Mouse (Mus musculus) liver, embryonic 12.5 days (tissue): Measurements from ENCODE around the gene Galnt10. TPM values are rescaled to one million over a fixed set of nuclear protein-coding genes. Genes with fewer than 3 reads are reported as not detected.

Source experiments
- ATAC-seq: fragments of 200-750 bp; cut with Nextera tagmentation; 2 replicates; pipeline ENCODE4 v1.8.0; 2017; ENCODE audit warnings: moderate number of reproducible peaks, mild to moderate bottlenecking, moderate library complexity
- H3K27ac ChIP-seq: fragments of 300-500 bp; sonication (generic); 2 replicates; pipeline ENCODE4 v1.5.1; 2016; ENCODE audit warnings: mild to moderate bottlenecking
- H3K27me3 ChIP-seq: fragments of 300-500 bp; sonication (generic); replicated peaks from 2 replicates; pipeline ENCODE4 v1.6.1; 2016; ENCODE audit warnings: mild to moderate bottlenecking, moderate library complexity
- H3K36me3 ChIP-seq: fragments of 300-500 bp; sonication (generic); 2 replicates; pipeline ENCODE4 v1.6.1; 2016; ENCODE audit warnings: mild to moderate bottlenecking, moderate library complexity
- H3K4me1 ChIP-seq: fragments of 300-500 bp; sonication (generic); 2 replicates; pipeline ENCODE4 v1.6.1; 2016
- H3K4me2 ChIP-seq: fragments of 300-500 bp; sonication (generic); 2 replicates; pipeline ENCODE4 v1.6.1; 2016; ENCODE audit warnings: mild to moderate bottlenecking, moderate library complexity
- H3K4me3 ChIP-seq: fragments of 300-500 bp; sonication (generic); 2 replicates; pipeline ENCODE4 v1.5.1; 2016; ENCODE audit warnings: mild to moderate bottlenecking, moderate library complexity
- H3K9ac ChIP-seq: fragments of 300-500 bp; sonication (generic); 2 replicates; pipeline ENCODE4 v1.6.1; 2016; ENCODE audit warnings: mild to moderate bottlenecking, moderate library complexity
- H3K9me3 ChIP-seq: fragments of 300-500 bp; sonication (generic); replicated peaks from 2 replicates; pipeline ENCODE4 v1.6.1; 2016; ENCODE audit warnings: mild to moderate bottlenecking, moderate library complexity
- WGBS: fragments of 180-500 bp; shearing (Covaris S2); methylation state at CpG from one replicate; pipeline ENCODE4 v1.1.7; 2016; ENCODE audit not compliant: insufficient replicate concordance; 5-methylcytosine and 5-hydroxymethylcytosine counted together
- polyA plus RNA-seq: library from polyadenylated mRNA; unstranded; fragments of >200 nt; fragmentation: Nextera tagmentation; extraction: Ambion mirVana; gene quantifications from 2 replicates; pipeline ENCODE4 v1.2.1, GENCODE M21; 2016

The Galnt10 gene
- polyA plus RNA-seq, 1 experiment from 2014 or later = 34.2 TPM

DNA sequence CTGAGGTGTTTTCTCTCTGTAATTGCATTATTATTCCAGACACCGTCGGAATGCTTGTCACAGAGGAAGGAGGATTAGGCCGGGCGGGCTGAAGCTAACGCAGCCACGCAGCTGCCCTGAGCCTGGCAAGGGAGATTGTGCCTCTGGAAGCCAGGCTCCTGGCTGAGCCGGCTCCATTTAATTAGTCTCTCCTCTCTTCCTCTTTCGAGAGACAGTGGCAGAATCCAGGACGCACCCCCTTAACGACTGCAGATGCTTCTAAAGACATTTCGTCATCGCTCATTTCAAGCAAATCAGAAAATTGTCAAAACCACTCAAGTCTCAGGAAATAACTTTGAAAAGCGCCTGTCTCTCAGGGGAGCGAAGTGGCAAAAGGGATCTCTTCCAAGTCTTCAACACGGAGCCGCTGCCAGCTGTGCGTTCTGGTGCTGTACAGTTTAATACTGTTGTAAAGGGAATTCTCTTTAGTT lies 51.0 kb downstream of the Galnt10 start:
- WGBS = 72% methylated on average over 17 of the region's 17 CpGs
- peaks cover 33% of the 10 kb centered on the region for H3K4me1 ChIP-seq
- no peak overlapping the region for H3K4me2 ChIP-seq

DNA sequence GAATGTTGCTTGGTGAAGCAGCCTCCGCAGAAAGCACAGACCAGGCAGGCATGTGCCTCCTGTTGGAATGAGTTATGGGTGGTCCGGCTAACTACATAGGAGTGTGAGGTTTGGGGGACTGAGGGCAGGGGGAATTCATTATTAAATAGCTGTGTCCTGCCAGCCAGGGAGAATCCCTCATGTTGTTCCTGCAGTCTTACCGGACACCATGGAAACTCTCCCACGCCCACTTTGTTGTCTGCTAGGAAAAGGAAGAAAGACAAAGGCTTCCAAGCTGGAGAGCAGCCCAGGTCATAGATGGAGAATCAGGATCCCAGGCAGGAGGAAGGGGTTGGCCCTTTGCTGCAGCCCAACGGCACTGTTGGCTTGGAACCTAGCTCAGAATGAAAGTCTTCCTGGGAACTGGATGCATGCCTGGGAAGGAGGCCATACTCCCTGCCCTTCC lies 51.6 kb downstream of the Galnt10 start:
- WGBS = 88% methylated on average over 5 of the region's 5 CpGs
- no peaks in the 10 kb centered on the region for H3K9me3 ChIP-seq
- no peaks in the 10 kb centered on the region for H3K27me3 ChIP-seq
- peaks cover 30% of the 10 kb centered on the region for H3K4me1 ChIP-seq
- ATAC-seq = no peak
- no peak overlapping the region for H3K9ac ChIP-seq
- no peak overlapping the region for H3K27ac ChIP-seq
- H3K36me3 ChIP-seq = peaks cover 22% of the 10 kb centered on the region; the same call in 1 of the 2 replicates
- H3K4me3 ChIP-seq = no peak overlapping the region
- H3K4me2 ChIP-seq = no peak overlapping the region

More for the DNA sequence above, 51.0 kb downstream of the Galnt10 start:
- no peak overlapping the region for H3K9ac ChIP-seq
- no peaks in the 10 kb centered on the region for H3K9me3 ChIP-seq
- no peak for ATAC-seq
- H3K36me3 ChIP-seq = peaks cover 22% of the 10 kb centered on the region; the same call in 1 of the 2 replicates
- no peak overlapping the region for H3K27ac ChIP-seq
- H3K27me3 ChIP-seq = no peaks in the 10 kb centered on the region
- no peak overlapping the region for H3K4me3 ChIP-seq

DNA sequence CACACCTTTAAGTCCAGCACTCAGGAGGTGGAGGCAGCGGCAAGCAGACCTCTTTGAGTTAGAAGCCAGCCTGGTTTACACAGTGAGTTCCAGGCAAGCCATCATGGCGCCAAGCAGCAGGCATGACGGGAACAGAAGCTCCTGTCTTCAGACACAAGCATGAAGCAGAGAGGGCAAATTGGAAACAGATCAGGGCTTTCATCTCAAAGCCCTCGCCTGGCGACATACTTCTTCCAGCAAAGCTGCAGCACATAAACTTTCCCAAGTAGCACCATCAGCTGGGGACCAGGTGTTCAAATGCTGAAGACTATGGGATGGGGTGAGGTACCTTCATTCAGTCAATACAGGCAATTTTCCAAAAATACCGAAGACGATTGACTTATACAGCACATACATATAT lies 54.9 kb downstream of the Galnt10 start:
- H3K36me3 ChIP-seq = peaks cover 23% of the 10 kb centered on the region
- H3K4me2 ChIP-seq = no peak overlapping the region
- H3K9me3 ChIP-seq = 0 out of 2 replicates have a peak, but pooled peaks cover 4% of the 10 kb centered on the region
- no peak overlapping the region for H3K4me3 ChIP-seq
- peaks cover 18% of the 10 kb centered on the region for H3K4me1 ChIP-seq
- ATAC-seq = no peak
- H3K27me3 ChIP-seq = no peaks in the 10 kb centered on the region
- no peak overlapping the region for H3K27ac ChIP-seq
- 88% methylated on average over 7 of the region's 7 CpGs for WGBS
- no peak overlapping the region for H3K9ac ChIP-seq

DNA sequence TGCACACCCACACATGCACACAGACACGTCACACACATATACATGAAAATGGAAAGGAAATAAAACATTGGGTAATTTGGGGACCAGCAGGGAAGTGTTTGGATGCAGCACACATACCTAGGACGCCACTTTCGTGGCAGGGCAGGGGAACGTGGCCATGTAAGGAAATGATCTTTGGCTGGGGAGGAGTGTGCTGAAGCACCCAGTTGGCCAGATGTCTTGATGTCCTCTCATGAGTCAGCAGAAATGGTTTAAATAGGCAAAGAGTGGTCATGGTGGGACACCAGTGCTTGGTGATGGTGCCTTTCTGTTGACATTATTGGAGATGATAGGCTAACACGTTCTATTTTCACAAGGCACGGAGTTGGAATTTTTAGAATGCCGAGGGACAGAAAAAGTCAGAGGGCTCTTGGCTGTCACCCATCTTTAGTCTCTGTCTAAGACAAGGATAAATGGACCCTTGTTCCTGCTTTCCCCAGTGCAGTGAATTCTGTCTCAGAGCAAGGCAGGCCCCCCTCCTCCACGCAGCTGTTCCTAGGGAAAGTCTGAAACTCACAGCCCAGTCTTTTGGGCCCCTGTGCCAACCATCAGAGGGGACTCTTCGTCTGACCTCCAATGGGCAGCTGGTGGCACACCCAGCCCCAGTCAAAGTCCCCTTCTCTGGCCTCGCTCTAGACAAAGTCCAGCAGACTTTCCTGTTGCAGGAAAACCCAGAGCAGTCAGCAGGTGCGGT lies 56.1 kb downstream of the Galnt10 start:
- no peak overlapping the region for H3K27ac ChIP-seq
- no peak overlapping the region for H3K4me3 ChIP-seq
- 0 out of 2 replicates have a peak, but pooled peaks cover 7% of the 10 kb centered on the region for H3K9me3 ChIP-seq
- peaks cover 31% of the 10 kb centered on the region for H3K36me3 ChIP-seq
- no peak overlapping the region for H3K4me2 ChIP-seq
- WGBS = 82% methylated on average over 11 of the region's 11 CpGs
- H3K4me1 ChIP-seq = peaks cover 14% of the 10 kb centered on the region
- ATAC-seq = no peak
- no peak overlapping the region for H3K9ac ChIP-seq
- H3K27me3 ChIP-seq = no peaks in the 10 kb centered on the region

DNA sequence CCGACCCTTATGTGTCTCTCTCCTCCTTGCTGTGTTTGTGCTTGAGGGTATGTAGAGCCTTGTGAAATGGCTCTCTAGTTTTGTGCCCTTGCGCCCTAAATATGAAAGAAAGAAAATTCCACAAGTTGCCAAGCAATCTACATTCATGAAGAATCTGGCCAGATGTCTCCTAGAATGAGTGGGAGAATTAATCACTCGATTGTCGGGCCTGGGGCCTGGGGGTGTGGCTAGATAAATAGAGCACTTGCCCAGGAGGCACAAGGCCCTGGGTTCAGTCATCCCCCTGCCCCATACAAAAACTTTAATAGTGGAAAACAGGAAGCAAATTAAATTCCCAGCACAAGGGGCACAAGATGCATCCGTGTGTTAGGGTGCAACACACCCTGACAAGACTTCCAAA lies 56.7 kb downstream of the Galnt10 start:
- Histone ChIP-seq H3K4me2 (no peak overlapping the region), H3K27me3 (no peaks in the 10 kb centered on the region), H3K4me1 (peaks cover 16% of the 10 kb centered on the region), H3K36me3 (peaks cover 36% of the 10 kb centered on the region), H3K9ac (no peak overlapping the region), H3K27ac (no peak overlapping the region), H3K4me3 (no peak overlapping the region), H3K9me3 (peaks cover 12% of the 10 kb centered on the region)
- ATAC-seq = no peak
- 77% methylated on average over 5 of the region's 5 CpGs for WGBS

DNA sequence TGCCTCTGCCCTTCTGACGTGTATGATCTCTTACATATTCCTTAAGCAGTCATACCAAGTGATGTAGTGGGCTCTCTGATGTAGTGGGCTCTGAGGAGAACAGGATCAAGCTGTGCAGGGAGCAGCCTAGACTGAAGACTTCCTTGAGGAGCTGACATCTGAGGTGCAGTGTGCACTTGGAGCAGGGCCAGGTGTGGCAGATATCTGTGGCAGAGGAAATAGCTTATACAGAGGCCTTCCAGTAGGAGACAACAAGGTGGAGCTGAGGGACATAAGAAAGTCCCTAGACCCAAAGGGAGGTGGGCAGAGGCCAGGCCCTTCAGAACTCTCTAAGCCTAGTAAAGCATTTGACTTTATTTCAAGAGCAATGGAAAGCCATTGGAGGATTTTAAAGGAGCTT lies 61.4 kb downstream of the Galnt10 start:
- Histone ChIP-seq H3K27me3 (no peaks in the 10 kb centered on the region), H3K36me3 (peaks cover 29% of the 10 kb centered on the region), H3K4me1 (peaks cover 33% of the 10 kb centered on the region), H3K4me2 (no peak overlapping the region), H3K4me3 (no peak overlapping the region), H3K9me3 (peaks cover 15% of the 10 kb centered on the region), H3K27ac (no peak overlapping the region), H3K9ac (no peak overlapping the region)
- ATAC-seq = no peak
- WGBS = 86% methylated on average over 1 of the region's 1 CpGs

DNA sequence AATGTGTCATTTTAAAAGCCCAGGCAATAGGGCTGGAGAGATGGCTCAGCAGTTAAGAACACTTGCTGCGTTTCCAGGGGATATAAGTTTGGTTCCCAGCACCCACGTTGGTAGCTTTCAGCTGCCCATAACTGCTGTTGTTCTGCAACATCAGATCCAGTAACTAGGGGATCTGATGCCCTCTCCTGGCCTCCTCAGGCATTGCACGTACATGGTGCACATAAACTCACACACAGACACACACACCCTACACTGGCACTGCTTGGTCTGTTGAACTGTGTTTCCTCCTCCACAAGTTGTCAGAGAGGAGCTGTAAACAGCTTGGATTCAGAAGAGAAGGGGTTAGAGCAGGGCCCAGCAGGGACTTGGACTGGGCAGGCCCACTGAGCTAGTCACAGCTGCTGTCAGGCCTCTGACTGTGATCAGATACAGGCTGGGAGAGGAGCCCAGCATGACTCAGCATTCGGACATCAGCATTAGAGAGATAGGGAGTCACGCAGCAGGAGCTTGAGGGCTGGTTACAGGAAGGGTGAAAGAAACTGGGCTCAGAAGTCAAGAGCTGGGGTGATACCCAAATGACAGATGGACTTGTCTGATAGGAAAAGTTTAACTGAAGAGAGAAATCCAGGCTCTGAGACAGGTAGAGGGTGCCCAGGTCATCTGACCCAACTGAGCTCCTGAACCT lies 62.0 kb downstream of the Galnt10 start:
- no peak overlapping the region for H3K4me3 ChIP-seq
- peak overlapping the region; percentile 49 for H3K27ac ChIP-seq
- no peaks in the 10 kb centered on the region for H3K27me3 ChIP-seq
- H3K9ac ChIP-seq = no peak overlapping the region
- 57% methylated on average over 5 of the region's 5 CpGs for WGBS
- peaks cover 29% of the 10 kb centered on the region for H3K36me3 ChIP-seq
- peaks cover 15% of the 10 kb centered on the region for H3K9me3 ChIP-seq
- peak; percentile 89 for ATAC-seq
- peaks cover 27% of the 10 kb centered on the region for H3K4me1 ChIP-seq
- peak overlapping the region; percentile 39 for H3K4me2 ChIP-seq

DNA sequence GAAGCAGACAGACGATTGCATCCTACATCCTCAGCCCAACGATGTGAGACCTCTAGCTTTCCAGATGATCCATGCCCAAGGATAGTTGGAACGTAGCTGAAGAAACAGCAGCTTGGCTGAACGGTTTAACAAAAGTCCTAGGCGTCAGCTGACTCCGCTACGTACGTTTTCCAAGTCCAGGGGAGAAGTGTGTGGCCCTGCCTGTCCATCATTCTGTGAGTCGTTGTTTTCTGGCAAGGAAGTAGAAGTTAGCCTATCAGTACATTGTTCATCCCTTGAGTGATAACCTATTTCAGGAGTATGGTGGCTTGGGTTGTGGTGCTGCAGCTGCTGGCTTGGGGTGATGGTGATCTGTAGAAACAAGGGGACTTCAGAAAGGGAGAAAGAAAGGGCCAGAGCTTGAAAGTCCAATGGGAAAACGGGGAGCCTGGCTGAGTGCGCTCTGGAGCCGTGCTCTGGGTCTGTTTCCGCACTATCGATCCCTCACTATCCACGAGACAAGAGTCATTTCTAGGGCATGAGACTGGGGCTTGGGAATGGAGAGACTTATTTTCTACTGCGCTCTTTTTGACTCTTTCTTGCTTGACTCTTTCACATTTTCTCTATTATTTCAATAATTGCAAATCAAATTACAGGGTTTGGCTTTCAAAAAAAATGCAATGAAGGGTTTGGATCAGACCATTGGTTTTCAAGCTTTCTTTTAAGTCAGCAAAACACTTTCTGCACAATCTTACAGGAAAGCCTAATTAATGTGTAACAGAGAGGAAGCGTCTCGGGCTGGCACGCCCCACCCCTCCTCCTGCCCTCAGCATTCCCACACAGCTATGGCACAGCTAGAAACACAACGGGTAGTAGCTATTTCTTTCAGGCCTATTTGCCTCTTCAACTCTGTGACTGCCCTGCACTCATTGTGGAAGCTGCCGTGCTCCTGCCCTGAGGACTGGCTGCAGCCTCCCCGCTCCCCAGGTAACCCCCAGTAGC lies 63.2 kb downstream of the Galnt10 start:
- Histone ChIP-seq H3K9ac (no peak overlapping the region), H3K9me3 (peaks cover 15% of the 10 kb centered on the region), H3K36me3 (peaks cover 29% of the 10 kb centered on the region), H3K4me2 (no peak overlapping the region), H3K4me3 (no peak overlapping the region), H3K27ac (no peak overlapping the region), H3K27me3 (no peaks in the 10 kb centered on the region), H3K4me1 (peaks cover 36% of the 10 kb centered on the region)
- ATAC-seq = no peak
- 75% methylated on average over 22 of the region's 22 CpGs for WGBS

DNA sequence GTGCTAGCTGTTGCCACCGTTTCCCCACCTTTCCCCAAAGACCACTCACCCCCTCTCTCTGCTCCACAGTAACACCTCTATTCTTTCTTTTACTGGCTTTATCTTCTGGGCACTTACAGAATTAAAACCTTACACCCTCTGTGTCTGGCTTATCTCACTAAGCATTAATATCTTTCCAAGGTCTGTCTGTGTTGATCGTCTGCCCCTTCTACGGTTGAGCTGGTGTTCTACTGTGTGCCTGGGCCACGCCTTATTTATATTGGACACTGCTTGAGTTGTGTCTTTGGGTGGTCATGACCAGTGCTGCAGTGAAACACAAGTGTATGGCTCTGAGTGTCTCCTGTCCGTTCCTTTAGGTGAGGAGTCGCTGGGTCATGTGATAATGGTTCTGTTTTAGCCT lies 68.7 kb downstream of the Galnt10 start:
- WGBS = 59% methylated on average over 6 of the region's 6 CpGs
- H3K4me3 ChIP-seq = no peak overlapping the region
- H3K4me2 ChIP-seq = no peak overlapping the region
- ATAC-seq = peak; percentile 41; the same call in 1 of the 2 replicates
- H3K9me3 ChIP-seq = no peaks in the 10 kb centered on the region
- H3K9ac ChIP-seq = no peak overlapping the region
- no peaks in the 10 kb centered on the region for H3K27me3 ChIP-seq
- H3K36me3 ChIP-seq = peaks cover 14% of the 10 kb centered on the region
- no peak overlapping the region for H3K27ac ChIP-seq
- H3K4me1 ChIP-seq = peaks cover 23% of the 10 kb centered on the region

DNA sequence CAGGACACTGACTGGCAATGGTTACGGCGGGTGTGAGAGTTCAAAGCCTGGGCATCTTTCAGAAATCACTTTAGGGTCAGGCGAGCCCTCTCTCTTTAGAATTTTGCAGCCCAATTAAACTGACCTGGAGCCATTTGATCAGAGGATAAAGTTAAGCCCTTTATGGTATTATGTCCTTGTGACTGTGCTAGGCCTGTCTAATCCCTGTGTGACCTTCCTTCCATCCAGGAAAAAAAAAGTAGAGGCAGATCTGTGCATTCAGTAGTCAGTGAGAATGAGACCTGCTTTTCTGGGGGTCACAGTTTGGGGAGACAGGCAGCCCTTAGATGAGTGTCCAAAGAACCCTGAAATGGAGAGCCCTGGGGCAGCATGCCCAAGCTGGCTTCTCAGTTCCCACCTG lies 71.5 kb downstream of the Galnt10 start:
- H3K4me2 ChIP-seq = no peak overlapping the region
- WGBS = 70% methylated on average over 3 of the region's 3 CpGs
- H3K27me3 ChIP-seq = no peaks in the 10 kb centered on the region
- no peak overlapping the region for H3K27ac ChIP-seq
- no peak overlapping the region for H3K4me3 ChIP-seq
- peaks cover 27% of the 10 kb centered on the region for H3K36me3 ChIP-seq
- no peak overlapping the region for H3K9ac ChIP-seq
- no peaks in the 10 kb centered on the region for H3K9me3 ChIP-seq
- no peak for ATAC-seq
- H3K4me1 ChIP-seq = peaks cover 21% of the 10 kb centered on the region

DNA sequence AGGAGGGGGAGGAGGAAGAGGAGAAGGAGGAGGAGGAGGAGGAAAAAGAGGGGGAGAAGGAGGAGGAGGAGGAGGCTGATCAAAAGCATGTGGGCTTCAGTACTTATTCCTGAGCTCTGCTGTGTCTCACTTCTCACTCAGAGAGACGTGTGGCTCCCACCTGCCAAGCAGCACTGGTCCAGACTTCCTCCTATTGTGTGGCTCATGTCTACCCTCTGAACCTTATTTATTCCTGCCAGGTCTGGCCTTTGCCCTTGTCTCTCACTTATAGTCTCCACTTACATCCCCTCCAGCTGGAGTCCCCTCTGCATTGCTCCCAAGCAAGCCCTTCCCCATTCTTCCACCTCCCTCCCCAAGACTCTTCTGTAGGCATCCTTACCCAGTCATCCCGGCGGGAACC lies 72.2 kb downstream of the Galnt10 start:
- WGBS = 71% methylated on average over 3 of the region's 3 CpGs
- peaks cover 32% of the 10 kb centered on the region for H3K36me3 ChIP-seq

More for the DNA sequence above, 72.2 kb downstream of the Galnt10 start:
- Histone ChIP-seq H3K4me3 (no peak overlapping the region), H3K4me2 (no peak overlapping the region), H3K27ac (no peak overlapping the region), H3K9me3 (no peaks in the 10 kb centered on the region), H3K27me3 (no peaks in the 10 kb centered on the region), H3K4me1 (peaks cover 19% of the 10 kb centered on the region), H3K9ac (no peak overlapping the region)
- no peak for ATAC-seq
